Mouse (Mus musculus) adipose tissue, adult 10 weeks (tissue): ENCODE measurements around the gene Llgl2. TPM values are rescaled to one million over a fixed set of nuclear protein-coding genes. Genes with fewer than 3 reads are reported as not detected.

ENCODE experiments used
- polyA plus RNA-seq: library from polyadenylated mRNA; stranded (reverse); fragments of 350-450 nt; fragmentation: Illumina TruSeq; extraction: RNeasy Lipid Tissue Mini Kit (QIAGEN cat#74804); gene quantifications from one replicate; pipeline ENCODE4 v1.2.3, GENCODE M21; 2014; ENCODE audit warnings: low read depth, low replicate concordance

The Llgl2 gene
- polyA plus RNA-seq, result 66.4 TPM

DNA sequence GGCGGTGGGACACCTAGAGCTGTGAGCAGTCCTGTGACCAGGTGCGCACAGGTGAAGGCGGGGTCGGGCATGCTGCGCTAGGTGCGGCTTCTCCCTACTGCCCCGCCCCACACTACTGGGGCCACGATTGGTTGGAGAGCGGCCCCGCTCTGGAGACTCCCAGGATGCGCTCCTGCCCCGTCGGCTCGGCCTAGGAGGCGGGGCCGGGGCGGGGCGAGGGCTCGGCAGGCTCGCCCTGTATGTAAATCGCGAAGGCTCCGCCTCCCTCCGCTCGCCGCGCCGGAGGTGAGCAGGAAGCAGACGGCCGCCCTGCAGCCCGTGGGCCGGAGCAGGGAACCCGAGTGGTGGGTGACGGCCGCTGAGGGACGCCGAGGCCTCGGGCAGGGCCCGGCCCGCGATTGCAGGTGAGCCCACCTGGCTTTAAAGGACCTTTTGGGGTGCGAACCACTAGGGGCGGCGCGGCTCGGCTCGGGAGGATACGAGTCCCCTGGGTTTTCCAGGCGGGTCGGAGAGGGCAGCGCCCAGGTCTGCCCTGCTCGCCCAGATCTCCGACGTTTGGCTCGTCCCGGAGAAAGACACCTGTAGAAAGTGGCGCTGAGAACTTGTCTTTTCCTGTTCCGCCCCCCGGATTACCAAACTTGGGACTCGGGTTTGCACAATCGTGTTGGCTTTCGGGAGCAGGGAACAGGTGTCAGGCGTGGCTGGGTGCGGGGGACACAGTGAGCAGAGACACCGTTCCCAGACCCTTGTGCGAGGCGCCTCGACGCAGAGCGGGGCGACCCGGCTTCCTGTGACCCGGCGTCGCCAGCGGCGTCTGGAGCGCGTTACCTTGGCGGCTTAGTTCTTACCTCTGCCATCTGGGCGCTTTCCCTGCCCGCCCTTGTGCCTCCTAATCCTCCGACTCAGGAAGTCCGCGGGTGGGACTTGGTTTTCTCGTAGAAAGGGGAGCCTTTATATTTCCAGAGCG, at the start of gene Llgl2:
Llgl2 (plus strand) TSS at position 276 of the 967 bp plus-strand sequence.

DNA sequence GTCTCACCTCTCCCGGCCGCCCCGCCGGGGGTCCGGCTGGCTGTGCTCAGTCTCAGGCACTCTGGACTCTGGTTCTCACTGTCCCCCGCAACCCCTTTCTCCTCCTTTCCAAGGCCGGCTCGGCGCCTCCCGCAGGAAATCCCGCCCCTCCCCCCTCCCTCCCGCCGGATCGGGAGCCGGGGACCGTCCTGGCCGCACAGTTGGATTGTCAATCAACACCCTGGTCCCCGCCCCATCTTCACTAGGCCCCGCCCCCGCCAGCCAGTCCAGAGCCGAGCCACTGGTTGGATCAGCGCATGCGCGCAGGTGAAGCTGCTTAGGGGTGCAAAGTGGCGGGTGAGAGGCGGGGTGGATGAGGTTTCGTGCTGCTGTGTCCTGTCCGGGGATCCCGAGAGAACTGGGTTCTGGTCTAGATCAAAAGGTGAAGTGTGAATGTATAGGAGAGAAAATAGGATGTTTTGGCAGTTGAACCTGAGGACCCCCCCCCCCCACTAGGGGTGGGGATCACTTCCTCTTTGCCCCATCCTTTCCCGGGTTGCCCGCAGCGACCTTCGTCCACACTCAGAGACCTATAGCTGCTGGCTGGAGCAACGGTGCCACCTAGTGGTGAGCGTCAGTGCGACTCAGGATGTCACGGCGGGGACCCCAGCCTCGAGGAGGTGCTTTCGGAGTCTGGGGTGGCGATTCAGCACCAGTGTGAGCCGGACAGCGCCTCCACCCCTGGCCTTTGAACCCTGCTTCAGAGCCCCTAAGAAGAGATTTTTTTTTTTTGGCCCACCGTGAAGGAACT, 10.1 kb upstream of the Llgl2 start, which contains the start of gene Caskin2:
Caskin2 (minus strand) TSS at position 133 of the 790 bp plus-strand sequence.

DNA sequence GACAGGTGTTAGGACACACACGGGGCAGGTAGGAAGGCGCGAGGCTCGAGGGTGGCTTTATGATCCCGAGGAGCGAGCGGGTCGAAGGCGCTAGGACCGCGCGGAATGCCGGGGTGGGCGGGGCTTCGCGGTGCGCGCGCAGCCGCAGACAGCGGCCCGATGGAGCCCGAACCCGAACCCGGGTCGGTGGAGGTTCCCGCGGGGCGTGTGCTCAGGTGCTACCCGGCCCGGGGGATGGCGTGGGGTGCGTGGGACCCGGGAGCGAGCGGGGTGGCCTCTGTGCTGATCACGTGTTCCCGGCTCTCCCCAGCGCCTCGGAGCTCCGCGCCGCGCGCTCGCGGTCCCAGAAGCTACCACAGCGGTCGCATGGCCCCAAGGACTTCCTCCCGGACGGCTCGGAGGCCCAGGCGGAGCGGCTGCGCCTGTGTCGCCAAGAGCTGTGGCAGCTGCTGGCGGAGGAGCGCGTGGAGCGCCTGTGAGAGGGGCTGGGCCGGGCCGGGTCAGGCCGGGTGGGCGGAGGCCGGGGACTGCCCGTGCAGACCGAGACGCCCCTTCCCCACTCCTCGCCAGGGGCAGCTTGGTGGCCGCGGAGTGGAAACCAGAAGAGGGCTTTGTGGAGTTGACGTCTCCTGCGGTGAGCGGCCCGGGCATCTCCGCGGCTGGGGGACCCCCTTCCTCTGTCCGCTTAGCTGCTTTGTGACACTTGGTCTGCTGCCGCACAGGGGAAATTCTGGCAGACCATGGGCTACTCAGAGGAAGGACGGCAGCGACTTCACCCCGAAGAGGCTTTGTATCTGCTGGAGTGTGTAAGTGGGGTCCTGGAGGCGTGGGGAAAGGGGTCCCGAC, 9.0 kb upstream of the Llgl2 start, which contains the start of gene Tsen54:
Tsen54 (plus strand) TSS at position 120 of the 846 bp plus-strand sequence.

DNA sequence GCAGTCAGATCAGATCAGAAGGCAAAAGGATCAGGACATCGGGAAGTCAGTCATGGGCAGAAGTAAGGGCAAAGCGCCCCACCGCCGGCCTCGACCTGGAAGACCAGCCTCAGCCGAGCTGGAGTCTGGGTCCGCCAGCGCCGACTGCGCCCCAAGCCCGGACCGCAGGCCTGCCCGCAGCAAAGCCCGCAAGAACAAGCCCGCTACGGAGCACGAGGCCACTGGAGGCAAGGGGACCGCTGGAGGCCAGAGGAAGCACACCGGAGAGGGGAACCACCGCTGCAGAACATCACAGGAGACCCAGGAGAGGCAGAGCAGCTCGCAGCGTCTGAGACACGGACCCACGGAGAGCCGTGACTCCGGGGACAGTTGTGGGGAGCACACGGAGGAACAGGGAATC, 34.5 kb downstream of the Llgl2 start, which contains the start of gene Myo15b:
Myo15b (plus strand) TSS at position 53 of the 400 bp plus-strand sequence.

DNA sequence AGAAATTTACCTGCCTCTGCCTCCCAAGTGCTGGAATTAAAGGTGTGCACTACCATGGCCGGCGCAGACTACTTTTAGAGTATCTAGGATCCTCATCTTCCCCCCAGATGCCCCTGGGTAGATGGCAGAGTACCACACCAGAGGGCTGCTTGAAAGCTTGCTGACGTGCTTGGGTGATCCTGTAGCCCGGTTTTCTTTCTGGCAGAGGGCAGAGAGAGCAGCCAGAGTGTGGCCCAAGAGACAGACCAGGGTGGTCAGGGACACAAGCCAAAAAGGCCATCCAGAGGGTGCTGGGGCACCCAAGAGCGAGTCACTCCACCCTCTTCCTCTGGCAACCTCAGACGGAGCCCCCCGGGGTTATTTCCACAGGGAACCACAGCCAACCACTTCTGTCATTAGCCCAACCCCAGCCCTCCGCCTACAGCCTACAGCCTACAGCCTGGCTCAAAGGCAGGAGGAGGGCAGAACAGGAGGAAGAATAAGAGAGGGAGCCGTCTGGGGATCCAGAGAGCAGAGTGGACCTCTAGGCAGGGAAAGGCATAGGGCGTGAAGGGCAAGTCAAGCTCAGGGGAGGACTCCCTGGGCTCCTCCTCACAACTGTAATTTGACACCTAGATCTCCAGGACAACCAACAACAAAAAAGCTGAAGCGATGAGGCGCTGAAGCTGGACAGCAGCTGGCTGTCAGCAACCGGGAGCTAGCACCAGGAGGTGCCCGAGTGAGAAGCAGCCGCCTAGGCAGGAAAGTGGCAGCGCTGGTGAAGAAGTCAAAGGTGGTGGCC, 75.8 kb downstream of the Llgl2 start, which contains the start of gene Smim5:
Smim5 (plus strand) TSS at position 481 of the 781 bp plus-strand sequence.

Other genes starting within 250 kb of the Llgl2 start
- gene Mrps7, start 220.1 kb upstream of the Llgl2 start, polyA plus RNA-seq, result 54.4 TPM
- gene Gga3, start 220.0 kb upstream of the Llgl2 start, polyA plus RNA-seq, result 19.1 TPM
- gene Mif4gd, start 211.1 kb upstream of the Llgl2 start, polyA plus RNA-seq, result 75.7 TPM
- 51.0 TPM for gene Slc25a19, start 195.8 kb upstream of the Llgl2 start, polyA plus RNA-seq
- 55.1 TPM for gene Grb2, start 115.5 kb upstream of the Llgl2 start, polyA plus RNA-seq
- gene Tmem94, start 58.6 kb upstream of the Llgl2 start, polyA plus RNA-seq, result 33.3 TPM
- gene Caskin2, start 10.4 kb upstream of the Llgl2 start, polyA plus RNA-seq, result 38.2 TPM
- 12.0 TPM for gene Tsen54, start 9.3 kb upstream of the Llgl2 start, polyA plus RNA-seq
- 13.7 TPM for gene Myo15b, start 34.4 kb downstream of the Llgl2 start, polyA plus RNA-seq
- 13.8 TPM for gene Smim5, start 75.9 kb downstream of the Llgl2 start, polyA plus RNA-seq
- 1.4 TPM for gene Smim6, start 88.0 kb downstream of the Llgl2 start, polyA plus RNA-seq
- 30.6 TPM for gene Sap30bp, start 109.2 kb downstream of the Llgl2 start, polyA plus RNA-seq
- gene Recql5, start 109.4 kb downstream of the Llgl2 start, polyA plus RNA-seq, result 22.9 TPM
- gene Itgb4, start 150.7 kb downstream of the Llgl2 start, polyA plus RNA-seq, result 7.7 TPM
- 36.9 TPM for gene Galk1, start 188.7 kb downstream of the Llgl2 start, polyA plus RNA-seq
- gene H3f3b, start 203.9 kb downstream of the Llgl2 start, polyA plus RNA-seq, result 364 TPM
- gene Unk, start 206.3 kb downstream of the Llgl2 start, polyA plus RNA-seq, result 20.0 TPM